Mouse (Mus musculus): ENCODE measurements at regions not wholly inside any gene's neighbourhood (a gene's known extent, or its start where the extent isn't known, plus 50 kb on each side); places are given as distances from the start of the nearest gene placed in this dataset.

DNA sequence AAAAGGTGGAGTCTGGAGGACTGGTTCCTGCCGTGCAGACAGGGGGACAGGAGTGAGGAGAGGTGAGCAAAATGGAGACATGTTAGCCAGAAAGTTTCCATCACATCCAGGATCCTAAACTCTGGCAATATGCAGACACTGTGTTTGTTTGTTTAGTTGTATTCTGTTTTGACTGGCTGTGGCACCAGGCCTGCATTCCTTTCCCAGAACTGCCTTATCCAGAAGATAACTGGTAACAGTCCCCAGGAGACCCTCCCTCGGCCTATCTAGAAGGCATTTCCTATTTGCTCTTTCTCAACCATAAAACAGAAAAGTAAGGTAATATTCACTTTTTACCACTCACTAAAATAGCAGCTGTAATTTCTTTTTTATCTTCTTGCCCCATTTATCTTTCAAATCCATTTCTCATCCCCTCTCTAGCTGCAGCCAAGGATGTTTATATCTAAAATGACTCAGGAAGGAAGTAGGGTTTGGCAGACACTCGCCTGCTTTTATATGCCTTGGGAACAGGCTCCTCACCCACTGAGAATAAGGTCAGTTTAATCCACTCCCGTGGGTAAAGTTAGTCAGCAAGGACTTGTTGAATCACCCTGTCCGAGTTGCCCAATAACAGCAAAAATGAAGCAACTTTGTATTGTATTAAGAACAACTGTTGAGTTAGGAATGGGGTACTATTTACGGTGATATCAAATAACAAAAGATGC is 283.0 kb upstream of the Tank start:
- Histone ChIP-seq H3K9ac (ENCODE audit: insufficient read depth, low read depth) (no peak overlapping the region), H3K27ac (ENCODE audit: insufficient read depth, low read depth) (no peak overlapping the region), H3K27me3 (replicated peaks) (no peaks in the 10 kb centered on the region), H3K9me3 (replicated peaks; ENCODE audit: low read length) (no peaks in the 10 kb centered on the region), H3K4me2 (ENCODE audit: insufficient read depth, low read depth, poor library complexity, severe bottlenecking) (no peak overlapping the region), H3K4me1 (ENCODE audit: control insufficient read depth in 1 of 2, insufficient read depth in 2 of 2) (no peaks in the 10 kb centered on the region), H3K36me3 (replicated peaks in 1 of 2; ENCODE audit: control insufficient read depth in 1 of 2, insufficient read depth in 1 of 2, low read length in 1 of 2) (no peaks in the 10 kb centered on the region), H3K4me3 (replicated peaks in 1 of 3; ENCODE audit: low read depth in 2 of 3, low read length in 2 of 3, poor library complexity in 1 of 3) (no peak overlapping the region), H3K79me2 (replicated peaks; ENCODE audit: control insufficient read depth, extremely low read depth, insufficient read depth, poor library complexity, severe bottlenecking) (no peaks in the 10 kb centered on the region)
- dilution Hi-C loops (cut with MboI; ENCODE audit: extremely low pct_ligation_motif_present, extremely low pct_unique_long_range_greater_than_20kb, low sequenced_read_pairs) (no loop called here), in situ Hi-C loops (cut with MboI; ENCODE audit: low pct_ligation_motif_present, low pct_unique_long_range_greater_than_20kb, low sequenced_read_pairs) (no loop called here)
- TF ChIP-seq KAT2A (IDR thresholded peaks at IDR 0.05; ENCODE audit: insufficient replicate concordance, low read length) (no peak), UBTF (IDR thresholded peaks at IDR 0.05; ENCODE audit: low read depth, low read length) (no peak), MAX (IDR thresholded peaks at IDR 0.05; ENCODE audit: low read length) (no peak), ZNF384 (IDR thresholded peaks at IDR 0.05; ENCODE audit: low read depth, low read length) (no peak), USF2 (conservative IDR thresholded peaks at IDR 0.05; ENCODE audit: low read depth, low read length) (no peak), E2F4 (IDR thresholded peaks at IDR 0.05; ENCODE audit: insufficient replicate concordance, low read depth, low read length) (no peak), ELF1 (IDR thresholded peaks at IDR 0.05; ENCODE audit: low read depth, low read length) (no peak), PAX5 (IDR thresholded peaks at IDR 0.05; ENCODE audit: low read length) (no peak), ZMIZ1 (IDR thresholded peaks at IDR 0.05; ENCODE audit: low read depth, low read length) (no peak), MEF2A (IDR thresholded peaks at IDR 0.05; ENCODE audit: borderline replicate concordance, low read depth, low read length) (no peak), CHD1 (IDR thresholded peaks at IDR 0.05; ENCODE audit: low read depth, low read length) (no peak), TCF12 (IDR thresholded peaks at IDR 0.05; ENCODE audit: low read depth, low read length) (no peak), TBP (conservative IDR thresholded peaks at IDR 0.05; ENCODE audit: low read depth, low read length) (no peak), SIN3A (IDR thresholded peaks at IDR 0.05; ENCODE audit: low read length) (no peak), POLR2A (IDR thresholded peaks at IDR 0.05; ENCODE audit: low read depth, low read length) (no peak), RAD21 (IDR thresholded peaks at IDR 0.05; ENCODE audit: low read depth, low read length) (no peak), HCFC1 (IDR thresholded peaks at IDR 0.05; ENCODE audit: low read depth, low read length) (no peak)
- DNase-seq (ENCODE audit: extremely low read depth): no peak

DNA sequence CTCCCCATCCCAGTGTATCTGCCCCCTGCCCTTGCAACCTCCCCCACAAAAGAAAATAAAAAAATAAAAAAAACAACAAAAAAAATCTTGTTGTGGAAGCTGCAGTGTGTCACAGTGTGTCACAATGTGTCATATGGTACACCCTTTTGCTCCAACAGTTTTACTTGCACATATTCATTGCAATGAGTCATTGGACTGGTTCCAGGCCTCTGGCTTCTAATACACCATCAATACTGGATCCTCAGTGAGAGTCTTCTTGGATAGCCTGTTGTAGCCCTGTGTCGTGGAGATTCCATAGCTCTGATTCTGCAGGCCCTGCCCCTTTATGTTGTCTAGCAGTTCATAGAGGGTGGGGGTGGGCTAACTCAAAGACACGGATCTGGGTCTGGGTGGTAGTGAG is 290.1 kb upstream of the Tank start:
- Histone ChIP-seq H3K27me3 (replicated peaks) (no peaks in the 10 kb centered on the region), H3K4me3 (replicated peaks in 1 of 3; ENCODE audit: low read depth in 2 of 3, low read length in 2 of 3, poor library complexity in 1 of 3) (no peak overlapping the region), H3K9ac (ENCODE audit: insufficient read depth, low read depth) (no peak overlapping the region), H3K4me1 (ENCODE audit: control insufficient read depth in 1 of 2, insufficient read depth in 2 of 2) (no peaks in the 10 kb centered on the region), H3K4me2 (ENCODE audit: insufficient read depth, low read depth, poor library complexity, severe bottlenecking) (no peak overlapping the region), H3K27ac (ENCODE audit: insufficient read depth, low read depth) (no peak overlapping the region), H3K36me3 (replicated peaks in 1 of 2; ENCODE audit: control insufficient read depth in 1 of 2, insufficient read depth in 1 of 2, low read length in 1 of 2) (no peaks in the 10 kb centered on the region), H3K79me2 (replicated peaks; ENCODE audit: control insufficient read depth, extremely low read depth, insufficient read depth, poor library complexity, severe bottlenecking) (no peaks in the 10 kb centered on the region), H3K9me3 (replicated peaks; ENCODE audit: low read length) (no peaks in the 10 kb centered on the region)
- TF ChIP-seq CTCF (conservative IDR thresholded peaks at IDR 0.05 in 1 of 2, IDR thresholded peaks at IDR 0.05 in 1 of 2; ENCODE audit: low read depth in 2 of 2, low read length in 2 of 2) (no peak), ZNF384 (IDR thresholded peaks at IDR 0.05; ENCODE audit: low read depth, low read length) (no peak), KAT2A (IDR thresholded peaks at IDR 0.05; ENCODE audit: insufficient replicate concordance, low read length) (no peak), UBTF (IDR thresholded peaks at IDR 0.05; ENCODE audit: low read depth, low read length) (no peak), ZKSCAN1 (IDR thresholded peaks at IDR 0.05; ENCODE audit: borderline replicate concordance, low read depth, low read length) (no peak), POLR2AphosphoS2 (IDR thresholded peaks at IDR 0.05; ENCODE audit: low read depth, low read length) (no peak), ZMIZ1 (IDR thresholded peaks at IDR 0.05; ENCODE audit: low read depth, low read length) (no peak), MXI1 (IDR thresholded peaks at IDR 0.05; ENCODE audit: low read depth, low read length) (no peak), MAX (IDR thresholded peaks at IDR 0.05; ENCODE audit: low read length) (no peak), NELFE (IDR thresholded peaks at IDR 0.05; ENCODE audit: low read depth, low read length) (no peak), JUND (conservative IDR thresholded peaks at IDR 0.05; ENCODE audit: low read depth, low read length) (no peak), IRF4 (IDR thresholded peaks at IDR 0.05; ENCODE audit: low read depth, low read length) (no peak), ZC3H11A (IDR thresholded peaks at IDR 0.05; ENCODE audit: low read depth, low read length) (no peak), CHD1 (IDR thresholded peaks at IDR 0.05; ENCODE audit: low read depth, low read length) (no peak), TCF12 (IDR thresholded peaks at IDR 0.05; ENCODE audit: low read depth, low read length) (no peak), MAZ (IDR thresholded peaks at IDR 0.05; ENCODE audit: low read depth, low read length) (no peak), CHD2 (IDR thresholded peaks at IDR 0.05; ENCODE audit: low read length) (no peak), USF2 (conservative IDR thresholded peaks at IDR 0.05; ENCODE audit: low read depth, low read length) (no peak), SMC3 (IDR thresholded peaks at IDR 0.05; ENCODE audit: low read depth, low read length) (no peak), SIN3A (IDR thresholded peaks at IDR 0.05; ENCODE audit: low read length) (no peak)
- no peak for DNase-seq (ENCODE audit: extremely low read depth)
- in situ Hi-C loops (cut with MboI; ENCODE audit: low pct_ligation_motif_present, low pct_unique_long_range_greater_than_20kb, low sequenced_read_pairs): no loop called here
- dilution Hi-C loops (cut with MboI; ENCODE audit: extremely low pct_ligation_motif_present, extremely low pct_unique_long_range_greater_than_20kb, low sequenced_read_pairs): no loop called here
